Mouse (Mus musculus) C2C12 (cell line): ENCODE results near the gene Cul9.

Experiments used
- CTCF ChIP-seq: IDR thresholded peaks from one replicate; pipeline ENCODE4 v1.5.1; 2011; ENCODE audit not compliant: control insufficient read depth, insufficient read depth, insufficient read length
- MAX ChIP-seq: IDR thresholded peaks from one replicate; pipeline ENCODE4 v1.6.1; 2011; ENCODE audit warnings: mild to moderate bottlenecking, control low read depth
- MYOD1 ChIP-seq: IDR thresholded peaks from one replicate; pipeline ENCODE4 v1.6.1; 2011; ENCODE audit warnings: low read depth; ENCODE audit not compliant: control insufficient read depth, insufficient read length
- MYOG ChIP-seq: IDR thresholded peaks from one replicate; pipeline ENCODE4 v1.6.1; 2011; ENCODE audit not compliant: control insufficient read depth, insufficient read length; ENCODE audit errors: extremely low read depth

DNA sequence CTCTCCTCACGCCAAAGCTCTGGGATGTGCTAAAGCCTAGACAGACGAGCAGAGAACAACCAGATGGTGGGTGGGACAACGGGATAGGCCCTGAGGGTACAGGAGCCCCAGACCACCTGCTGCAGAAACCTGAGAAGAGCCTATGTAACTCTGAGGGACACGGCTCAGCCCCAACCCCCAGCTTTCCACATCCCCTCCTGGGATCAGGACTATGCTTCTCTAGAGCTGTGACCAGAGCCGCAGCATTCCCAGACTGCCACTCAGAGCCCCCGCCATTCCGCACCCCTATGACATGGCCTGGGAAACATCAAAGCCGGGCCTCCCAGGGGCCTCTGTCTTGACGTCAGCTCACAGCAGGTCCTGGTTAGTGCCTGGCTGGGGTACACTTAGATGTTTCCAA is 48.4 kb upstream of the Cul9 start:
- no peak for TF ChIP-seq MAX
- TF ChIP-seq MYOG = no peak
- no peak for TF ChIP-seq CTCF
- peak; percentile 30 for TF ChIP-seq MYOD1
